Mouse (Mus musculus) frontal cortex, postnatal 14 days (tissue): ENCODE data around the gene Gng4.

ENCODE experiments used
- DNase-seq, 2 experiments: peaks; one replicate each; pipeline ENCODE4 v3.0.0; 2022; ENCODE audit warnings: low spot score in 2 of 2

The Gng4 gene

DNA sequence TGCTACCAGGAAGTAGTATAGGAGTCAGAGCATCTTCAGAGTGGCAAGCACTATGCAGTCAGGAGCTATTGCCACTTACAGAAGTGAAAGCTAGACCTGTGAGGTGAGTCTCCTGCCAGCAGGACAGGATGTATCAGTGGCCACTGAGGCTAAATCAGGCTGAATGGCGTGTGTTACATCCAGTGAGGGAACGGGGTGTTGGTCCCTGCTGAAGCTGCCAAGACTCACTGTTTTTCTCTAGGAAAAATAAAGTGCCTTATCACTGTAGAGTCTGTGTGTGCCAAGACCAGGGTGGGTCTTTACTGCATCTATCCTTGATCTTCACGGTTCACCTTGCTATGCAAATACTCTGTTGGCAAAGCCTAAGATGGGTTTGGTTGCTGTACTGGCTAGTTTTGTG lies 34.8 kb downstream of the Gng4 start:
- no peak for DNase-seq

DNA sequence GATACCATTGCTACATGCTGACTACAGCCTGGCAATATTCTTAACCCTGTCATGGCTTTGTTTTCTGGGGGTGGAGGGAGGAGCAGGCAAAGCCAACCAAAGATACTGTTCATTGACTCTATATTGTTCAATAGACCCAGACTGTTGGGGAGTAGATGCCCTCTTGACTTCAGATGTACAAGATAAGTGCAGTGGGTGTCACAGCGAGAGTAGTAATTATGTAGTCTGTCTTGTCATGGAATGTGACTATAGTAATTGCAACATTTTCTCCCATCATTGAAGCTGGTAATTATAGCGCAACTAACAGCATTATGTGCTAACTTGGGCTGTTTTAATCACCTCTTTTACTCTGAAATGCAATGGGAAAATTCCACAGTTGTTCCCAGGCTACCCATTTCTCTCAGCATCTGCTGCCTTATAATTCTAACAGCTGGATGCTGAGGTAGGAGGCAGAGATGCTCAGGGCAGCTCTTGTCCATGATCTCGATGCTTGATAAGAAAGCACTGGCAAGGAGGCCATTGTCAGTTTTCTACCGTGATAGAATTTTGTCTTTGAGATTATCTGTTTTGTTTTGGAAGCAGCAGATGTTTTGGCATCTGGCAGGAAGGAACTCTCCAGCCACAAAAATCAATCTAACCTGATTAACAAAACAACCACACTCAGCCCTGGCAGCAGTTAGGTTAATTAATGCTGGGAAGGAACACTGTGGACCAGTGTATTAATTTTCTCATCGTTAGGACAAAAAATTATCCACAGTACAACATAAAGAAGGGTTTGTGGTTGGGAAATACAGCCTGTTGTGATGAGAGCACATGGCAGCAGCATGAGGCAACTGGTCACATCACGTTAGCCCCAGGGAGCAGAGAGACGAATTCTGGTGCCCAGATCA lies 36.6 kb downstream of the Gng4 start:
- DNase-seq = no peak

DNA sequence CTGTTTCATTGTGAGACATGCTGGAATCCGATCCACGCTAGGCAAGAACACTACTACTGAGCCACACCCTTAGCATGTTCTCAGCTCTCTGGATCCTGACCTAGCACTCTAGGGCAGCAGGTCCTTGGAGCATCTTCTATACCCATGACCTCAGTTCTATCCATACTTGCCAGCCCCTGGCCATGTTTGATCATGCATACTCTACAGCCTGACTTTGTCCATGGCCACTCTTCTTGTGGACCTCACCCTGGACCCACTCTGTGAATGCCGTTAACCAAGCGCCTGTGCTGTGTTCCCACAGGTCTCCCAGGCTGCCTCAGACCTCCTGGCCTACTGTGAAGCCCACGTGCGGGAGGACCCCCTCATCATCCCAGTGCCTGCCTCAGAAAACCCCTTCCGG lies 41.1 kb downstream of the Gng4 start:
- no peak for DNase-seq

DNA sequence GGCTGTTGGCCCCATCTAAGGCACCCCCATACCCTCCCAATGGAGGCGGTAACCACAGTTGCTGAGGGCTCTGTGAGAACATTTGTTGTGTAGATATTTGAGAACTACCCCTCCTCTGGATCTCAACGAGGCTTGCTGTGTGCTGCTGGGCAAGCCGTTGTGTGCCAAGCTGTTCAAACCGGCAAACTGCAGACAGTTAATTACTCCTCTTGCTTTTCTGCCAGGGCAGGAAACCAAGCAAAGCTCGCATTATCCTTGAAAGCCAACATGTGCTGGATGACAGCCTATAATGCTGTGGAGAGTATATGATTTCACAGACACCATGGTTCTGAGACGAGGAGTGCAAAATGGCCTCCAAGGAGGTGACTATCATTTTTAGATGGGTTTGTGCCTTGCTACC lies 42.7 kb downstream of the Gng4 start:
- no peak for DNase-seq

DNA sequence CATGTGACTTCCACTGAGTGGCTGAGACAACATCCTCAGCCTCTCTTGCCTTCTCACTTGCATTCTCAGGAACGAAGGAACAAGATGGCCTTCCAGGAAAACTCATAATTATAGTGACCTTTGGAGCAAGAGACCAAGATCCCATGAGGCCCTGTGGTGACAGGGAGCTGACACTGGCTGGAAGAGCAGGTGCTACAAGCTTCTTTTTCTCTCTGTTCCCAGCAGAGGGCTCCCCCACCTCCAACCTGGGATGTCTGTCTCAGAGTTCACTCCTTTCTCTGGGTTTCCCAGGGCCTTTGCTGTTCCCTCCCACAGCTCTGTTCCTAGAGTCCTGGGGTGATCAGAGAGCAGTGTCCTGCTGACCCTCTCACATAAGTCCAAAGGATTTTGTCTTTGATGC lies 44.3 kb downstream of the Gng4 start:
- DNase-seq = no peak

DNA sequence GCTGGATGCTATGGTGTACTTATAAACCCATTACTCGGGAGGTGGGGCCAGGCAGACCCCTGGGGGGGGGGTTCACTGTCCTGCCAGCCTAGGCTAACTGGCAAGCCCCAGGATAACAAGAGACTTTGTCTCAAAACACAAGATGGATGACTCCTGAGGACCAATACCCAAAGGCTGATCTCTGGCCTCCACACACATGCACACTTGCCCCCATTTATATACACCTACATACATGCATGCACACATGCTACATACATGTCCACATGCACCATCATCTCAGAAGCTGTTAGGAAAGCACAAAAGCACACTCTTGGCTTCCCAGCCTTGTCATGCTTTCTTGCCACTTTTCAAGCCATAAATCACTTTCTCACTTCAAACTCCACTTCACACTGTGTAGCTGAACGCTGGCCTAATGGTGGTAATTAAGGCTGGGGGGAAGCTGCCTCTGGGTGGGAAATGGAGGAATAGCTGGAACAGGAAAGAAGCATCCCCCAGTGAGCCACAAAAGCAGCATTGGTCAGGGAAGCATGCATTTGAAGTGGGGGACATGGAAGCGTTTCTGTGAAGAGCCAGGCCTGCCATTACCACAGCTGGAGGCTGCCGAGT lies 46.7 kb downstream of the Gng4 start:
- DNase-seq = no peak

DNA sequence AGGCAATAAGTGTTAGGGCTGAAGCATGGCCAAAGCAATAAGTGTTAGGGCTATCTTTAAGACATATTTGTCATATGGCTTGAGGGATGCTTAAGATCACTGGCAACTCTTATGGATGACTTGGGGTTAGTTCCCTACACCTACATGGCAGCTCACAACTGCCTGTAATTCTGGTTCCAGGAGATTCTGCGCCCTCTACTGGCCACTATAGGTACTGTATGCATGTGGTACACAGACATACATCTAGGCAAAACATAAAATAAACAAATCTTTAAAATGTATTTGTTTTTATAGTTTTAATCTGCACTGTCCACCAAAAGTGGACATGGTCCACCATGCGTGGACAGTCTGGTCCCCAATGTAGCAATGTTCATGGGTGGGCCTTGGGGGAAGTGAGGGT lies 51.3 kb downstream of the Gng4 start:
- DNase-seq = no peak

DNA sequence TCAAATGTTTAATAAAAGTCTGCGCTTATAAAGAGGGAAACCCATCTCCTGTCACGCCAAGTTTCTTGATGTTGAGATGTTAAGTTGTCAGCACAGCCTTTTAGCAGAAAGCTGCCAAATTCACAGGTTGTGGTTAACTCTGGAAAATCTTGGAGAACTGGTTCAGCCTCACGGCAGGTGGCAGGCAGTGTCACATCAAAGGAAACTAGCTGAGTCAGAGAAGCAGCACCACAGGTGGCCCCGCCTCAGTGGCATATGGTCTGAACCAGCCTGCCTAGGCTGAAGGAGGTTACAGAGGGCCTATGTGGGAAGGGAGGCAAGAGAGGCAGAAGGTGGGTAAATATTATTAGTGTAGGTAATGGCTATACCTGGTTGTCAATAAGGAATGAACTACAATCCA lies 61.2 kb downstream of the Gng4 start:
- no peak for DNase-seq

DNA sequence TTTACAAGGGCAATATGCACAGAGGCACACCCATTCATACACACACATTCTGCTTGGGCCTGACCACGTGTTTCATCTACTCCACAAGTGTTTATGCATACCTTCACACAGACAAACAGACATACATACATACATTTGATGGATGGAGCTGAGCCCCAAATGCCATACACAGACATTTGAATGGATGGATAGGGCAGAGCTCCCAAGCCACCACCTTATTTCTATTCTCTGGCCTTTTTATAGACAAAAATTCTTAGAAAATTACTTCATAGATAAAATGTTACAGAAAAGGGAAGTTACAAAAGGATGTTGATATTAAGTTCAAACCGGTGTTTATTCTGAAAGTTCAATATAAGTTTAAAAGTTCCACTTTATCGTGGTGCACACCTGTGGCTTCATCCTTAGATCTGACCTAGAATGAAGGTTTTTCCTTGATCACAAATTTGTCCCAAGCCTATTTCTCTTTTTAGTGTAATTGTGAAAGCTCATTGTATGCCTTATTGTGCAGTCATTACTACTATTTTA lies 63.3 kb downstream of the Gng4 start:
- no peak for DNase-seq

DNA sequence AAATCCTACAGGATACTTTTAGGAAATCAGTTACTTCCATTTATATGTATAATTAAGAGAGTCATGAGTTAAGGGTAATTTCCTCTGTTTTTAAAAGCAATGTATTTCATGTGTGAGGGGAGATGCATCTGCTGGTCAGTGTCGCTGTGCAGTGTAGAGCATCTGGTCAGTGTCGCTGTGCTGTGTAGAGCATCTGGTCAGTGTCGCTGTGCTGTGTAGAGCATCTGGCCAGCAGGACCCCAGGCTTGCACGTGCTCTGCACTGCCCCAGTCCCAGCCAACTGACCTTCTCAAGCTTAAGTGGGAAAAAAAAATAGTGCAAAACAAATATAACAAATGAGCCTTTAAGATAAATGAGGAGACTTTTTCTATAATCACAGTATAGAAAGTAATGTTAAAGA lies 73.3 kb downstream of the Gng4 start:
- DNase-seq = no peak

DNA sequence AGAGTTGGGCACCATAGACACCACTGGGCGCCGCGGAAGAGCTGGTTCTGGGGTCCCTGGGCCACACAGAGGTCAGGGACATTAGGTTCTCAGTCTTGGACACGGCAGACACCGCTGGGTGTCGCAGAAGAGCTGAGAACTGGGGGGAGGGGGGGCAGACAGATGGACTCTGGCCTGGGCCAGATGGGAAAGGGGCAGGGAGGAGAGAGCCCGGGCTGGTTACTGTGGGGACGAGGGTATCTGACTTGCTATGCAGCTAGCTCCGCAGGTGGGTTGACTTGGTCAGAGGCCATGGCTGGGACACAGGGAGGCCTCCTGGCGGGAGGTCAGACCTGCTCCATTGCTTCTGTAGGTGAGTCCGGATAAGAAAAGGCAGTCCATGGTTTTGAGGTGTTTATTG lies 78.5 kb downstream of the Gng4 start:
- no peak for DNase-seq

DNA sequence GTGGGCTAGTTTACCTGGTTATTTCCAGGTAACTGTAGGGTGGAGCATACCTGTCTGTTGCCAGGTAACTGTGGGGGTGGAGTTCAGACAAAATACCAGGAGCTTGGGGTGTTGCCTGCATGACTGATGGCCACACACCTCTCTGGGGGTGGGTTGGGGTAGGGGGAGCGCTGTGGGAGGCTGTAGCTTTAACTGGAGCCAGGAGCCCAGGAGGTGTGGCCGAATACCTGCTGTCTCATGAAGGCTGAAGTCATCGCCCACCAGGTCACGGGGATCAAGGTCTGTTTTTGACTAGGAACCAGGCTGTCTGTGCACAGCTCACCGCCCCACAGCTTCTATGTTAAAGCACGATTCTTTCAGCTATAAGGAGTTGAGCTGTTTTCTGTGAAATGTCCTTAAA lies 79.1 kb downstream of the Gng4 start:
- DNase-seq = no peak

DNA sequence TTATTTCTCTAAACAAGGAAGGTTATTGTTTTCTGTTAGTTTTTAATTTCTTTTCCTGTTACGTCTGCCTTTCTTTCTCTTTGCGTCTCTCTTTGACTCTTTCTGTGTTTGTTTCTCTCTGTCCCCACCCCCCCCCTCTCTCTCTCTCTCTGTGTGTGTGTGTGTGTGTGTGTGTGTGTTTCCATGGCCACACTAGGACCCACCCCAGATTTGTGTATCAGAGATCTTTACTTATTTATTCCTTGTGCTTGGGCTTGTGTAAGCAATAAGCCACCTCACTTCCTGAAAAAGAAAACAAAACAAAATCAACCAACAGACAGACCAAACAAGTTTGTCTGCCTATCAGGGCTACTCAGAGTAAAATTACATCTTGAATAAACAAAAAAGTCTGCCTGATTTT lies 82.5 kb downstream of the Gng4 start:
- DNase-seq = no peak

DNA sequence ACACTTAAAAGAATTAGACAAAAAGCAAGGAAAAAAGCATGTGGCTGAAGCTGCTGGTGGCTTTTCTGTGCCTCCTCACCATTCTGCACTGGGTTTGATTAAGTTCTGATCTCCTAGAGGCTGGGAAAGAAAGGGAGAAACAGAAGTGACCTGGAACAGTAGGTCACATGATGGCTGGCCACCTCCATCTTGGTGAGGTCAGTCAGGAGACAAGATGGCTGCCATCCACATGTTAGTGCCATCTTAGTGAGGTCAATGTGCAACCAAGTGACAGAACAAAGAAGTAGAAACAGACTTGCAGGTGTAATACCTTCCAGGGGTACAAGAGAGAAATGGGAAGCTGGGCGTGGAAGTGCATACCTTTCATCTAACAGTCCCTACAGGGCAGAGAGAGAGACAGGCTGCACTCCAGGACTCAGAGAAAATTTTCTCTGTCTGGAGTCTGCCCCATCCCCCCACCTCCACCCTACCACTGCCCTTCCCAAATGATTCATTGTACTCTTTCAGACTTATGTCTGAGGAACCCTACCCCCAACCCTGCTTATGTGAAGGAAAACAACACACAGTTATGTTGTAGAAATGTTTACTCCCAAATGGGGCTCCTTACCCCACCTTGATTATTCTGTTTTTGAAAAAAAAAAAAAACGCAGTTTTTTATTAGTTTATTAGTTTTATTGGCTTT lies 83.4 kb downstream of the Gng4 start:
- no peak for DNase-seq

DNA sequence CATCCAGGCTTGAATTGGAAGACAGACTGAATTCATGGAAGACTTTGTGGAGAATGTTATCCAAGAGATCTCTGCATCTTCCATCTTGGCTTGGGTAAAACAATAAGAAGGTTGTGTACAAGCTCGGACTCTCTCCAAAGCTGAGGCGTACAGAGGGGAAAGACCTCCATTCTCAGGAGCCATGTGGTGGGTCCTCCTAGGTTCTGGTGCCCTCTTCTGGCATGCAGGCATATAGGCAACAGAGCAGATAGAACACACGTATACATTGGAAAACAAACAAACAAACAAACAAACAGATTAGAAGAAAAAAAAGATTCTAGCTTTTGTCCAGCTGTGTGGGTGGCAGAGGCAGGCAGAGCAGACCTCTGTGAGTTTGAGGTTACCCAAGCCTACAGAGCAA lies 84.1 kb downstream of the Gng4 start:
- no peak for DNase-seq
